Mouse (Mus musculus) MEL (cell line): ENCODE measurements around the gene Gapdh. TPM values are rescaled to one million over a fixed set of nuclear protein-coding genes. Genes with fewer than 3 reads are reported as not detected.
A peak's percentile ranks its signal among the peaks of the same experiment; 100 is the strongest.

Experiments
- DNase-seq: peaks from one replicate; pipeline ENCODE4 v3.0.0; 2011; ENCODE audit warnings: low read depth, low spot score
- H3K27ac ChIP-seq: 2 replicates; pipeline ENCODE4 v1.5.1; 2012; ENCODE audit warnings: low read depth, mild to moderate bottlenecking, control low read depth, low read length, moderate library complexity; ENCODE audit not compliant: control insufficient read depth
- H3K27me3 ChIP-seq, 2 experiments: fragments of 150-350 bp in 1 of 2; sonication (generic) in 1 of 2; 2 replicates each; pipeline ENCODE4 v1.6.1; 2012; ENCODE audit warnings: low read length in 2 of 2, mild to moderate bottlenecking in 2 of 2, improper control_type of control experiment in 1 of 2, moderate library complexity in 1 of 2; ENCODE audit not compliant: insufficient read depth in 2 of 2, control insufficient read depth in 1 of 2
- H3K36me3 ChIP-seq, 2 experiments: 2 replicates each; pipeline ENCODE4 v1.6.1; 2012 to 2014; ENCODE audit warnings: low read length in 2 of 2, improper control_type of control experiment in 1 of 2, inconsistent platforms in 1 of 2, mild to moderate bottlenecking in 1 of 2; ENCODE audit not compliant: insufficient read depth in 2 of 2, control insufficient read depth in 1 of 2
- H3K4me1 ChIP-seq, 2 experiments: fragments of 150-350 bp in 1 of 2; sonication (generic) in 1 of 2; 2 replicates each; pipeline ENCODE4 v1.6.1; 2012; ENCODE audit warnings: low read length in 2 of 2, improper control_type of control experiment in 1 of 2, mild to moderate bottlenecking in 1 of 2; ENCODE audit not compliant: insufficient read depth in 2 of 2, control insufficient read depth in 1 of 2
- H3K4me3 ChIP-seq, 2 experiments: fragments of 150-350 bp in 1 of 2; sonication (generic) in 1 of 2; 2 replicates each; pipeline ENCODE4 v1.5.1; 2012; ENCODE audit warnings: low read depth in 2 of 2, low read length in 2 of 2, mild to moderate bottlenecking in 2 of 2, moderate library complexity in 2 of 2, control low read depth in 1 of 2, improper control_type of control experiment in 1 of 2; ENCODE audit not compliant: control insufficient read depth in 1 of 2, insufficient read depth in 1 of 2
- H3K79me2 ChIP-seq: 2 replicates; pipeline ENCODE4 v1.6.1; 2012; ENCODE audit warnings: mild to moderate bottlenecking, low read length, moderate library complexity; ENCODE audit not compliant: control insufficient read depth, poor library complexity, insufficient read depth
- H3K9ac ChIP-seq: 2 replicates; pipeline ENCODE4 v1.6.1; 2012; ENCODE audit warnings: low read depth, mild to moderate bottlenecking, control low read depth, low read length, moderate library complexity; ENCODE audit not compliant: control insufficient read depth, poor library complexity, severe bottlenecking
- H3K9me3 ChIP-seq: fragments of 150-350 bp; sonication (generic); replicated peaks from 2 replicates; pipeline ENCODE4 v1.6.1; 2012; ENCODE audit warnings: mild to moderate bottlenecking, low read length, improper control_type of control experiment, moderate library complexity; ENCODE audit not compliant: insufficient read depth
- CHD2 ChIP-seq: IDR thresholded peaks from 2 replicates; pipeline ENCODE4 v1.6.1; 2011; ENCODE audit warnings: low read length, improper control_type of control experiment
- CTCF ChIP-seq, 3 experiments: IDR thresholded peaks in 2 of 3; conservative IDR thresholded peaks in 1 of 3; 2 replicates each; pipeline ENCODE4 v1.5.1; 2011 to 2012; ENCODE audit warnings: low read length in 3 of 3, low read depth in 2 of 3, mild to moderate bottlenecking in 2 of 3, improper control_type of control experiment in 1 of 3, inconsistent platforms in 1 of 3, mixed read lengths in 1 of 3, moderate library complexity in 1 of 3; ENCODE audit not compliant: control insufficient read depth in 1 of 3, insufficient read depth in 1 of 3, poor library complexity in 1 of 3, severe bottlenecking in 1 of 3
- E2F4 ChIP-seq: IDR thresholded peaks from 2 replicates; pipeline ENCODE4 v1.6.1; 2011; ENCODE audit warnings: low read depth, low read length, improper control_type of control experiment, borderline replicate concordance
- ETS1 ChIP-seq: IDR thresholded peaks from 2 replicates; pipeline ENCODE4 v1.6.1; 2012; ENCODE audit warnings: low read depth, mild to moderate bottlenecking, inconsistent platforms, low read length, improper control_type of control experiment, moderate library complexity
- GABPA ChIP-seq: IDR thresholded peaks from 2 replicates; pipeline ENCODE4 v1.6.1; 2012; ENCODE audit warnings: low read depth, mild to moderate bottlenecking, inconsistent platforms, low read length, improper control_type of control experiment, moderate library complexity
- GATA1 ChIP-seq: IDR thresholded peaks from 2 replicates; pipeline ENCODE4 v1.6.1; 2011; ENCODE audit warnings: low read depth, low read length, improper control_type of control experiment
- JUND ChIP-seq: IDR thresholded peaks from 2 replicates; pipeline ENCODE4 v1.6.1; 2011; ENCODE audit warnings: low read depth, mild to moderate bottlenecking, improper control_type of control experiment, low read length
- KAT2A ChIP-seq: conservative IDR thresholded peaks from 2 replicates; pipeline ENCODE4 v1.6.1; 2012; ENCODE audit warnings: low read depth, low read length, improper control_type of control experiment, inconsistent platforms
- MAX ChIP-seq: IDR thresholded peaks from 2 replicates; pipeline ENCODE4 v1.6.1; 2011; ENCODE audit warnings: low read length, improper control_type of control experiment
- MAZ ChIP-seq: IDR thresholded peaks from 2 replicates; pipeline ENCODE4 v1.6.1; 2012; ENCODE audit warnings: low read depth, mild to moderate bottlenecking, inconsistent platforms, low read length, improper control_type of control experiment
- MXI1 ChIP-seq: IDR thresholded peaks from 2 replicates; pipeline ENCODE4 v1.6.1; 2011; ENCODE audit warnings: mild to moderate bottlenecking, low read depth, low read length, improper control_type of control experiment
- MYC ChIP-seq: IDR thresholded peaks from 2 replicates; pipeline ENCODE4 v1.6.1; 2011; ENCODE audit warnings: low read depth, mild to moderate bottlenecking, low read length, improper control_type of control experiment, moderate library complexity
- NELFE ChIP-seq: IDR thresholded peaks from 2 replicates; pipeline ENCODE4 v1.6.1; 2011; ENCODE audit warnings: low read depth, low read length, improper control_type of control experiment
- NRF1 ChIP-seq: IDR thresholded peaks from 2 replicates; pipeline ENCODE4 v1.6.1; 2014; ENCODE audit warnings: low read depth, mild to moderate bottlenecking, inconsistent platforms, low read length, improper control_type of control experiment, moderate library complexity; ENCODE audit not compliant: poor library complexity, insufficient read depth, severe bottlenecking
- POLR2A ChIP-seq, 2 experiments: IDR thresholded peaks; 2 replicates each; pipeline ENCODE4 v1.6.1; 2011 to 2012; ENCODE audit warnings: low read length in 2 of 2, mild to moderate bottlenecking in 2 of 2, control low read depth in 1 of 2, improper control_type of control experiment in 1 of 2, low read depth in 1 of 2, moderate library complexity in 1 of 2; ENCODE audit not compliant: control insufficient read depth in 1 of 2, insufficient read depth in 1 of 2, poor library complexity in 1 of 2
- POLR2AphosphoS5 ChIP-seq: IDR thresholded peaks from 2 replicates; pipeline ENCODE4 v1.6.1; 2012; ENCODE audit warnings: low read depth, borderline replicate concordance, mild to moderate bottlenecking, inconsistent platforms, low read length, moderate library complexity, mixed read lengths
- SIN3A ChIP-seq: IDR thresholded peaks from 2 replicates; pipeline ENCODE4 v1.6.1; 2012; ENCODE audit warnings: low read length, improper control_type of control experiment, inconsistent platforms
- TBP ChIP-seq: IDR thresholded peaks from 2 replicates; pipeline ENCODE4 v1.8.0; 2011; ENCODE audit warnings: low read depth, low read length, improper control_type of control experiment
- UBTF ChIP-seq: IDR thresholded peaks from 2 replicates; pipeline ENCODE4 v1.6.1; 2012; ENCODE audit warnings: low read depth, mild to moderate bottlenecking, inconsistent platforms, low read length, improper control_type of control experiment, moderate library complexity, borderline replicate concordance; ENCODE audit not compliant: insufficient read depth
- USF2 ChIP-seq, 2 experiments: IDR thresholded peaks; 2 replicates each; pipeline ENCODE4 v1.6.1; 2011 to 2012; ENCODE audit warnings: improper control_type of control experiment in 2 of 2, low read length in 2 of 2, borderline replicate concordance in 1 of 2, inconsistent platforms in 1 of 2, low read depth in 1 of 2, mild to moderate bottlenecking in 1 of 2; ENCODE audit not compliant: insufficient read depth in 1 of 2
- ZC3H11A ChIP-seq: IDR thresholded peaks from 2 replicates; pipeline ENCODE4 v1.6.1; 2012; ENCODE audit warnings: low read depth, mild to moderate bottlenecking, inconsistent platforms, low read length, improper control_type of control experiment
- ZNF384 ChIP-seq: IDR thresholded peaks from 2 replicates; pipeline ENCODE4 v1.6.1; 2012; ENCODE audit warnings: low read depth, mild to moderate bottlenecking, inconsistent platforms, low read length, improper control_type of control experiment
- polyA plus RNA-seq, 2 experiments: library from polyadenylated mRNA; stranded (reverse) in 1 of 2; unstranded in 1 of 2; fragments of >175 nt in 1 of 2; fragments of >200 nt in 1 of 2; gene quantifications; 2 replicates each; pipeline versions ENCODE4 v1.2.1 to v1.2.4; 2012; ENCODE audit warnings: low replicate concordance in 2 of 2, low read depth in 1 of 2; ENCODE audit not compliant: insufficient read length in 2 of 2, insufficient read depth in 1 of 2, missing spikeins in 1 of 2
- total RNA-seq: library from RNA; depleted of rRNA; stranded (reverse); fragments of 300-350 nt; gene quantifications from 2 replicates; pipeline ENCODE4 v1.2.3, GENCODE M21; 2012

Gapdh gene
- total and polyA plus RNA-seq, 3 experiments, result 723 to 1,834 TPM; not detected in 1

- H3K27me3 ChIP-seq, result no peaks in the 10 kb centered on the region
- H3K4me3 ChIP-seq, result peak overlapping the region; percentile 81 to 87
- H3K9me3 ChIP-seq, result no peaks in the 10 kb centered on the region
- peak overlapping the region; percentile 96 for H3K27ac ChIP-seq
- H3K79me2 ChIP-seq, result peaks cover 52% of the 10 kb centered on the region
- peak overlapping the region; percentile 93 for H3K9ac ChIP-seq
- peak; percentile 80 for DNase-seq
- TF ChIP-seq GABPA, result no peak
- TF ChIP-seq MXI1, result peak; percentile 91
- peak; percentile 74 for TF ChIP-seq SIN3A
- TF ChIP-seq POLR2A (IDR thresholded peaks at IDR 0.05; ENCODE audit: control insufficient read depth in 1 of 2, insufficient read depth in 1 of 2, low read depth in 1 of 2, low read length in 2 of 2, poor library complexity in 1 of 2), result peak; percentile 33 to 52; a peak in 1 of 4 replicates
- TF ChIP-seq MAX, result peak; percentile 84; the same call in 1 of the 2 replicates
- peak; percentile 73 for TF ChIP-seq NRF1
- 0 out of 2 replicates have a peak, but pooled peaks have one; percentile 5 for TF ChIP-seq TBP
- TF ChIP-seq ZC3H11A, result no peak
- TF ChIP-seq MYC, result peak; percentile 89
- peak; percentile 44; the same call in 1 of the 2 replicates for TF ChIP-seq JUND
- TF ChIP-seq, all 39 proteins: peak for 8
- Histone ChIP-seq H3K4me1 (peaks cover 0 to 37% of the 10 kb centered on the region in 2 experiments; a peak in 3 of 4 replicates), H3K36me3 (peaks cover 0 to 22% of the 10 kb centered on the region in 2 experiments; a peak in 2 of 4 replicates)
Measured at GRCm38 (mm10) chr6:125153682-125154081, 12.6 kb downstream of the Gapdh start.

GRCm38 (mm10) chr6:125153018-125153389 lies 13.3 kb downstream of the Gapdh start:
- H3K4me1 ChIP-seq, result peaks cover 0 to 35% of the 10 kb centered on the region in 2 experiments; a peak in 3 of 4 replicates
- H3K9ac ChIP-seq, result peak overlapping the region; percentile 93
- no peaks in the 10 kb centered on the region for H3K9me3 ChIP-seq
- H3K27ac ChIP-seq, result peak overlapping the region; percentile 96
- H3K27me3 ChIP-seq, result no peaks in the 10 kb centered on the region
- TF ChIP-seq POLR2A (IDR thresholded peaks at IDR 0.05; ENCODE audit: control insufficient read depth in 1 of 2, insufficient read depth in 1 of 2, low read depth in 1 of 2, low read length in 2 of 2, poor library complexity in 1 of 2), result 0 out of 4 replicates have a peak, but pooled peaks of 1 of the 2 experiments have one; percentile 17
- TF ChIP-seq GABPA, result no peak
- H3K4me3 ChIP-seq, result peak overlapping the region; percentile 81 to 87
- peaks cover 0 to 22% of the 10 kb centered on the region in 2 experiments; a peak in 2 of 4 replicates for H3K36me3 ChIP-seq
- H3K79me2 ChIP-seq, result peaks cover 52% of the 10 kb centered on the region
- DNase-seq, result no peak

- Histone ChIP-seq H3K36me3 (peaks cover 0 to 22% of the 10 kb centered on the region in 2 experiments; a peak in 2 of 4 replicates), H3K27me3 (no peaks in the 10 kb centered on the region), H3K9me3 (no peaks in the 10 kb centered on the region), H3K27ac (peak overlapping the region; percentile 96), H3K79me2 (peaks cover 49% of the 10 kb centered on the region), H3K4me1 (peaks cover 0 to 35% of the 10 kb centered on the region in 2 experiments; a peak in 3 of 4 replicates), H3K4me3 (peak overlapping the region; percentile 81 to 87), H3K9ac (peak overlapping the region; percentile 93)
- DNase-seq, result peak; percentile 93
- no peak for TF ChIP-seq E2F4
- TF ChIP-seq UBTF, result no peak
- peak; percentile 62; the same call in 1 of the 2 replicates for TF ChIP-seq MAZ
- peak; percentile 98 for TF ChIP-seq MYC
- TF ChIP-seq ZNF384, result no peak
- peak; percentile 30 for TF ChIP-seq KAT2A
- no peak for TF ChIP-seq CTCF (IDR thresholded peaks at IDR 0.05 in 2 of 3, conservative IDR thresholded peaks at IDR 0.05 in 1 of 3; ENCODE audit: control insufficient read depth in 1 of 3, insufficient read depth in 1 of 3, low read depth in 2 of 3, low read length in 3 of 3, poor library complexity in 1 of 3, severe bottlenecking in 1 of 3)
- no peak for TF ChIP-seq CHD2
- no peak for TF ChIP-seq USF2 (IDR thresholded peaks at IDR 0.05; ENCODE audit: borderline replicate concordance in 1 of 2, insufficient read depth in 1 of 2, low read depth in 1 of 2, low read length in 2 of 2)
- no peak for TF ChIP-seq POLR2AphosphoS5
- peak; percentile 98 for TF ChIP-seq ETS1
- TF ChIP-seq POLR2A (IDR thresholded peaks at IDR 0.05; ENCODE audit: control insufficient read depth in 1 of 2, insufficient read depth in 1 of 2, low read depth in 1 of 2, low read length in 2 of 2, poor library complexity in 1 of 2), result peak; percentile 41 to 69; a peak in 3 of 4 replicates
- peak; percentile 76 for TF ChIP-seq TBP
- peak; percentile 83 for TF ChIP-seq NRF1
- peak; percentile 67 for TF ChIP-seq NELFE
- TF ChIP-seq GATA1, result peak; percentile 83
Measured at GRCm38 (mm10) chr6:125152212-125153017, 13.9 kb downstream of the Gapdh start.
